Mouse (Mus musculus) MEL (cell line): Measurements from ENCODE around the gene Kif11. TPM values are rescaled to one million over a fixed set of nuclear protein-coding genes. Genes with fewer than 3 reads are reported as not detected.

Experiments
- DNase-seq: peaks from one replicate; pipeline ENCODE4 v3.0.0; 2011; ENCODE audit warnings: low read depth, low spot score
- H3K27ac ChIP-seq: 2 replicates; pipeline ENCODE4 v1.5.1; 2012; ENCODE audit warnings: low read depth, mild to moderate bottlenecking, control low read depth, low read length, moderate library complexity; ENCODE audit not compliant: control insufficient read depth
- H3K27me3 ChIP-seq, 2 experiments: fragments of 150-350 bp in 1 of 2; sonication (generic) in 1 of 2; 2 replicates each; pipeline ENCODE4 v1.6.1; 2012; ENCODE audit warnings: low read length in 2 of 2, mild to moderate bottlenecking in 2 of 2, improper control_type of control experiment in 1 of 2, moderate library complexity in 1 of 2; ENCODE audit not compliant: insufficient read depth in 2 of 2, control insufficient read depth in 1 of 2
- H3K36me3 ChIP-seq, 2 experiments: 2 replicates each; pipeline ENCODE4 v1.6.1; 2012 to 2014; ENCODE audit warnings: low read length in 2 of 2, improper control_type of control experiment in 1 of 2, inconsistent platforms in 1 of 2, mild to moderate bottlenecking in 1 of 2; ENCODE audit not compliant: insufficient read depth in 2 of 2, control insufficient read depth in 1 of 2
- H3K4me1 ChIP-seq, 2 experiments: fragments of 150-350 bp in 1 of 2; sonication (generic) in 1 of 2; 2 replicates each; pipeline ENCODE4 v1.6.1; 2012; ENCODE audit warnings: low read length in 2 of 2, improper control_type of control experiment in 1 of 2, mild to moderate bottlenecking in 1 of 2; ENCODE audit not compliant: insufficient read depth in 2 of 2, control insufficient read depth in 1 of 2
- H3K4me3 ChIP-seq, 2 experiments: fragments of 150-350 bp in 1 of 2; sonication (generic) in 1 of 2; 2 replicates each; pipeline ENCODE4 v1.5.1; 2012; ENCODE audit warnings: low read depth in 2 of 2, low read length in 2 of 2, mild to moderate bottlenecking in 2 of 2, moderate library complexity in 2 of 2, control low read depth in 1 of 2, improper control_type of control experiment in 1 of 2; ENCODE audit not compliant: control insufficient read depth in 1 of 2, insufficient read depth in 1 of 2
- H3K79me2 ChIP-seq: 2 replicates; pipeline ENCODE4 v1.6.1; 2012; ENCODE audit warnings: mild to moderate bottlenecking, low read length, moderate library complexity; ENCODE audit not compliant: control insufficient read depth, poor library complexity, insufficient read depth
- H3K9ac ChIP-seq: 2 replicates; pipeline ENCODE4 v1.6.1; 2012; ENCODE audit warnings: low read depth, mild to moderate bottlenecking, control low read depth, low read length, moderate library complexity; ENCODE audit not compliant: control insufficient read depth, poor library complexity, severe bottlenecking
- H3K9me3 ChIP-seq: fragments of 150-350 bp; sonication (generic); replicated peaks from 2 replicates; pipeline ENCODE4 v1.6.1; 2012; ENCODE audit warnings: mild to moderate bottlenecking, low read length, improper control_type of control experiment, moderate library complexity; ENCODE audit not compliant: insufficient read depth
- BHLHE40 ChIP-seq: IDR thresholded peaks from 2 replicates; pipeline ENCODE4 v1.6.1; 2012; ENCODE audit warnings: low read depth, mild to moderate bottlenecking, inconsistent platforms, low read length, improper control_type of control experiment, borderline replicate concordance
- CHD1 ChIP-seq: IDR thresholded peaks from 2 replicates; pipeline ENCODE4 v1.6.1; 2012; ENCODE audit warnings: low read depth, mild to moderate bottlenecking, inconsistent platforms, low read length, improper control_type of control experiment
- CHD2 ChIP-seq: IDR thresholded peaks from 2 replicates; pipeline ENCODE4 v1.6.1; 2011; ENCODE audit warnings: low read length, improper control_type of control experiment
- E2F4 ChIP-seq: IDR thresholded peaks from 2 replicates; pipeline ENCODE4 v1.6.1; 2011; ENCODE audit warnings: low read depth, low read length, improper control_type of control experiment, borderline replicate concordance
- ELF1 ChIP-seq: IDR thresholded peaks from 2 replicates; pipeline ENCODE4 v1.6.1; 2014; ENCODE audit warnings: low read depth, mild to moderate bottlenecking, inconsistent platforms, low read length, improper control_type of control experiment, moderate library complexity
- EP300 ChIP-seq, 2 experiments: IDR thresholded peaks; 2 replicates each; pipeline ENCODE4 v1.6.1; 2011; ENCODE audit warnings: improper control_type of control experiment in 2 of 2, low read length in 2 of 2, low read depth in 1 of 2, mild to moderate bottlenecking in 1 of 2
- JUND ChIP-seq: IDR thresholded peaks from 2 replicates; pipeline ENCODE4 v1.6.1; 2011; ENCODE audit warnings: low read depth, mild to moderate bottlenecking, improper control_type of control experiment, low read length
- MAX ChIP-seq: IDR thresholded peaks from 2 replicates; pipeline ENCODE4 v1.6.1; 2011; ENCODE audit warnings: low read length, improper control_type of control experiment
- MEF2A ChIP-seq: IDR thresholded peaks from 2 replicates; pipeline ENCODE4 v1.6.1; 2014; ENCODE audit warnings: low read depth, mild to moderate bottlenecking, inconsistent platforms, low read length, improper control_type of control experiment; ENCODE audit not compliant: poor library complexity, insufficient replicate concordance, severe bottlenecking; ENCODE audit errors: extremely low read depth
- MXI1 ChIP-seq: IDR thresholded peaks from 2 replicates; pipeline ENCODE4 v1.6.1; 2011; ENCODE audit warnings: mild to moderate bottlenecking, low read depth, low read length, improper control_type of control experiment
- MYC ChIP-seq: IDR thresholded peaks from 2 replicates; pipeline ENCODE4 v1.6.1; 2011; ENCODE audit warnings: low read depth, mild to moderate bottlenecking, low read length, improper control_type of control experiment, moderate library complexity
- NELFE ChIP-seq: IDR thresholded peaks from 2 replicates; pipeline ENCODE4 v1.6.1; 2011; ENCODE audit warnings: low read depth, low read length, improper control_type of control experiment
- NRF1 ChIP-seq: IDR thresholded peaks from 2 replicates; pipeline ENCODE4 v1.6.1; 2014; ENCODE audit warnings: low read depth, mild to moderate bottlenecking, inconsistent platforms, low read length, improper control_type of control experiment, moderate library complexity; ENCODE audit not compliant: poor library complexity, insufficient read depth, severe bottlenecking
- POLR2A ChIP-seq, 2 experiments: IDR thresholded peaks; 2 replicates each; pipeline ENCODE4 v1.6.1; 2011 to 2012; ENCODE audit warnings: low read length in 2 of 2, mild to moderate bottlenecking in 2 of 2, control low read depth in 1 of 2, improper control_type of control experiment in 1 of 2, low read depth in 1 of 2, moderate library complexity in 1 of 2; ENCODE audit not compliant: control insufficient read depth in 1 of 2, insufficient read depth in 1 of 2, poor library complexity in 1 of 2
- POLR2AphosphoS2 ChIP-seq: IDR thresholded peaks from 2 replicates; pipeline ENCODE4 v1.6.1; 2011; ENCODE audit warnings: low read length, improper control_type of control experiment
- POLR2AphosphoS5 ChIP-seq: IDR thresholded peaks from 2 replicates; pipeline ENCODE4 v1.6.1; 2012; ENCODE audit warnings: low read depth, borderline replicate concordance, mild to moderate bottlenecking, inconsistent platforms, low read length, moderate library complexity, mixed read lengths
- RAD21 ChIP-seq: IDR thresholded peaks from 2 replicates; pipeline ENCODE4 v1.6.1; 2011; ENCODE audit warnings: mild to moderate bottlenecking, low read depth, low read length, improper control_type of control experiment
- SIN3A ChIP-seq: IDR thresholded peaks from 2 replicates; pipeline ENCODE4 v1.6.1; 2012; ENCODE audit warnings: low read length, improper control_type of control experiment, inconsistent platforms
- SMC3 ChIP-seq: IDR thresholded peaks from 2 replicates; pipeline ENCODE4 v1.6.1; 2011; ENCODE audit warnings: low read depth, low read length, improper control_type of control experiment
- TBP ChIP-seq: IDR thresholded peaks from 2 replicates; pipeline ENCODE4 v1.8.0; 2011; ENCODE audit warnings: low read depth, low read length, improper control_type of control experiment
- TCF12 ChIP-seq: IDR thresholded peaks from 2 replicates; pipeline ENCODE4 v1.6.1; 2014; ENCODE audit warnings: low read depth, mild to moderate bottlenecking, inconsistent platforms, low read length, improper control_type of control experiment, moderate library complexity
- USF1 ChIP-seq: IDR thresholded peaks from 2 replicates; pipeline ENCODE4 v1.6.1; 2014; ENCODE audit warnings: low read depth, mild to moderate bottlenecking, inconsistent platforms, low read length, improper control_type of control experiment, moderate library complexity
- ZKSCAN1 ChIP-seq: IDR thresholded peaks from 2 replicates; pipeline ENCODE4 v1.6.1; 2012; ENCODE audit warnings: low read depth, mild to moderate bottlenecking, inconsistent platforms, low read length, improper control_type of control experiment, moderate library complexity
- ZMIZ1 ChIP-seq: IDR thresholded peaks from 2 replicates; pipeline ENCODE4 v1.6.1; 2012; ENCODE audit warnings: low read depth, mild to moderate bottlenecking, inconsistent platforms, low read length, improper control_type of control experiment, moderate library complexity
- ZNF384 ChIP-seq: IDR thresholded peaks from 2 replicates; pipeline ENCODE4 v1.6.1; 2012; ENCODE audit warnings: low read depth, mild to moderate bottlenecking, inconsistent platforms, low read length, improper control_type of control experiment
- polyA plus RNA-seq, 2 experiments: library from polyadenylated mRNA; stranded (reverse) in 1 of 2; unstranded in 1 of 2; fragments of >175 nt in 1 of 2; fragments of >200 nt in 1 of 2; gene quantifications; 2 replicates each; pipeline versions ENCODE4 v1.2.1 to v1.2.4; 2012; ENCODE audit warnings: low replicate concordance in 2 of 2, low read depth in 1 of 2; ENCODE audit not compliant: insufficient read length in 2 of 2, insufficient read depth in 1 of 2, missing spikeins in 1 of 2
- total RNA-seq: library from RNA; depleted of rRNA; stranded (reverse); fragments of 300-350 nt; gene quantifications from 2 replicates; pipeline ENCODE4 v1.2.3, GENCODE M21; 2012

The Kif11 gene
- total and polyA plus RNA-seq, 3 experiments = 44.8 to 50.5 (median 50.1) TPM

- Histone ChIP-seq H3K79me2 (no peaks in the 10 kb centered on the region), H3K27ac (no peak overlapping the region), H3K36me3 (peaks cover 0 to 10% of the 10 kb centered on the region in 2 experiments; a peak in 2 of 4 replicates), H3K4me1 (peaks cover 0 to 6% of the 10 kb centered on the region in 2 experiments; a peak in 2 of 4 replicates), H3K9me3 (no peaks in the 10 kb centered on the region), H3K9ac (no peak overlapping the region), H3K27me3 (no peaks in the 10 kb centered on the region), H3K4me3 (no peak overlapping the region)
- no peak for TF ChIP-seq MEF2A
- TF ChIP-seq POLR2AphosphoS5 = no peak
- no peak for TF ChIP-seq MAX
- no peak for TF ChIP-seq MXI1
- TF ChIP-seq TBP = no peak
- no peak for TF ChIP-seq NELFE
- no peak for TF ChIP-seq POLR2AphosphoS2
- no peak for TF ChIP-seq POLR2A (IDR thresholded peaks at IDR 0.05; ENCODE audit: control insufficient read depth in 1 of 2, insufficient read depth in 1 of 2, low read depth in 1 of 2, low read length in 2 of 2, poor library complexity in 1 of 2)
- TF ChIP-seq ZKSCAN1 = no peak
- TF ChIP-seq NRF1 = no peak
- TF ChIP-seq RAD21 = no peak
- TF ChIP-seq E2F4 = no peak
- no peak for TF ChIP-seq SMC3
- no peak for TF ChIP-seq ZMIZ1
- no peak for TF ChIP-seq BHLHE40
- TF ChIP-seq JUND = no peak
- DNase-seq = no peak
Measured at GRCm38 (mm10) chr19:37369921-37370320, 6.3 kb upstream of the Kif11 start.

- no peak for DNase-seq
- no peak overlapping the region for H3K27ac ChIP-seq
- H3K79me2 ChIP-seq = no peaks in the 10 kb centered on the region
- no peak overlapping the region for H3K9ac ChIP-seq
- TF ChIP-seq TCF12 (no peak), CHD2 (no peak), EP300 (IDR thresholded peaks at IDR 0.05; ENCODE audit: low read depth in 1 of 2, low read length in 2 of 2) (no peak), ZNF384 (no peak), USF1 (no peak), SIN3A (no peak), MEF2A (no peak), CHD1 (no peak), MYC (no peak), RAD21 (no peak), TBP (no peak), ELF1 (no peak), NRF1 (no peak)
- H3K9me3 ChIP-seq = no peaks in the 10 kb centered on the region
- peaks cover 0 to 6% of the 10 kb centered on the region in 2 experiments; a peak in 2 of 4 replicates for H3K4me1 ChIP-seq
- peaks cover 0 to 10% of the 10 kb centered on the region in 2 experiments; a peak in 2 of 4 replicates for H3K36me3 ChIP-seq
- H3K27me3 ChIP-seq = no peaks in the 10 kb centered on the region
- no peak overlapping the region for H3K4me3 ChIP-seq
Measured at GRCm38 (mm10) chr19:37370356-37370755, 5.8 kb upstream of the Kif11 start.
